Mouse (Mus musculus) midbrain, embryonic 16.5 days (tissue): ENCODE measurements at regions not wholly inside any gene's neighbourhood (a gene's known extent, or its start where the extent isn't known, plus 50 kb on each side); places are given as distances from the start of the nearest gene placed in this dataset.

ENCODE experiments used
- ATAC-seq: fragments of 200-750 bp; cut with Nextera tagmentation; 2 replicates; pipeline ENCODE4 v1.8.0; 2017; ENCODE audit warnings: moderate TSS enrichment
- H3K27ac ChIP-seq: fragments of 300-500 bp; sonication (generic); 2 replicates; pipeline ENCODE4 v1.5.1; 2014; ENCODE audit warnings: mild to moderate bottlenecking, low read length, mixed read lengths
- H3K27me3 ChIP-seq: fragments of 300-500 bp; sonication (generic); 2 replicates; pipeline ENCODE4 v1.6.1; 2014; ENCODE audit warnings: low read depth, low read length, mixed read lengths; ENCODE audit not compliant: control insufficient read depth, insufficient read depth
- H3K36me3 ChIP-seq: fragments of 300-500 bp; sonication (generic); 2 replicates; pipeline ENCODE4 v1.6.1; 2014; ENCODE audit warnings: mild to moderate bottlenecking, low read length, moderate library complexity, mixed read lengths; ENCODE audit not compliant: control insufficient read depth, insufficient read depth
- H3K4me1 ChIP-seq: fragments of 300-500 bp; sonication (generic); 2 replicates; pipeline ENCODE4 v1.6.1; 2014; ENCODE audit warnings: mild to moderate bottlenecking, low read length, mixed read lengths; ENCODE audit not compliant: control insufficient read depth, insufficient read depth
- H3K4me2 ChIP-seq: fragments of 300-500 bp; sonication (generic); 2 replicates; pipeline ENCODE4 v1.6.1; 2014; ENCODE audit warnings: mild to moderate bottlenecking, low read length, mixed read lengths
- H3K4me3 ChIP-seq: fragments of 300-500 bp; sonication (generic); 2 replicates; pipeline ENCODE4 v1.5.1; 2014; ENCODE audit warnings: low read depth, mild to moderate bottlenecking, low read length, moderate library complexity, mixed read lengths
- H3K9ac ChIP-seq: fragments of 300-500 bp; sonication (generic); 2 replicates; pipeline ENCODE4 v1.6.1; 2014; ENCODE audit warnings: low read depth, low read length, mixed read lengths
- H3K9me3 ChIP-seq: fragments of 300-500 bp; sonication (generic); replicated peaks from 2 replicates; pipeline ENCODE4 v1.6.1; 2014; ENCODE audit warnings: mild to moderate bottlenecking, low read length, mixed read lengths; ENCODE audit not compliant: control insufficient read depth, poor library complexity, severe bottlenecking
- WGBS: fragments of 180-500 bp; shearing (Covaris S2); extraction: QIAGEN DNeasy Blood & Tissue Kit; methylation state at CpG from one replicate; pipeline ENCODE4 v1.1.7; 2014; 5-methylcytosine and 5-hydroxymethylcytosine counted together

- no peak overlapping the region for H3K4me3 ChIP-seq
- H3K27ac ChIP-seq = no peak overlapping the region
- H3K27me3 ChIP-seq = no peaks in the 10 kb centered on the region
- no peak for ATAC-seq
- 45% methylated on average over 4 of the region's 4 CpGs for WGBS
- no peaks in the 10 kb centered on the region for H3K9me3 ChIP-seq
- H3K36me3 ChIP-seq = no peaks in the 10 kb centered on the region
- peaks cover 6% of the 10 kb centered on the region; the same call in 1 of the 2 replicates for H3K4me1 ChIP-seq
- no peak overlapping the region for H3K9ac ChIP-seq
- no peak overlapping the region for H3K4me2 ChIP-seq
Measured at GRCm38 (mm10) chr4:127679391-127679790, 291.4 kb downstream of the CK137956 start.

GRCm38 (mm10) chr4:127678437-127678836 is 292.3 kb downstream of the CK137956 start:
- Histone ChIP-seq H3K4me1 (peaks cover 6% of the 10 kb centered on the region; the same call in 1 of the 2 replicates), H3K4me2 (no peak overlapping the region), H3K36me3 (no peaks in the 10 kb centered on the region), H3K9me3 (no peaks in the 10 kb centered on the region), H3K27ac (no peak overlapping the region), H3K27me3 (no peaks in the 10 kb centered on the region), H3K9ac (no peak overlapping the region), H3K4me3 (no peak overlapping the region)
- 60% methylated on average over 5 of the region's 5 CpGs for WGBS
- ATAC-seq = no peak

- Histone ChIP-seq H3K4me3 (no peak overlapping the region), H3K9me3 (no peaks in the 10 kb centered on the region), H3K27ac (peak overlapping the region; percentile 69), H3K9ac (no peak overlapping the region), H3K27me3 (no peaks in the 10 kb centered on the region), H3K36me3 (no peaks in the 10 kb centered on the region), H3K4me2 (peak overlapping the region; percentile 24; the same call in 1 of the 2 replicates), H3K4me1 (peaks cover 4% of the 10 kb centered on the region; the same call in 1 of the 2 replicates)
- 45% methylated on average over 16 of the region's 16 CpGs for WGBS
- ATAC-seq = no peak
Measured at GRCm38 (mm10) chr4:127675745-127676315, 294.9 kb downstream of the CK137956 start.

DNA sequence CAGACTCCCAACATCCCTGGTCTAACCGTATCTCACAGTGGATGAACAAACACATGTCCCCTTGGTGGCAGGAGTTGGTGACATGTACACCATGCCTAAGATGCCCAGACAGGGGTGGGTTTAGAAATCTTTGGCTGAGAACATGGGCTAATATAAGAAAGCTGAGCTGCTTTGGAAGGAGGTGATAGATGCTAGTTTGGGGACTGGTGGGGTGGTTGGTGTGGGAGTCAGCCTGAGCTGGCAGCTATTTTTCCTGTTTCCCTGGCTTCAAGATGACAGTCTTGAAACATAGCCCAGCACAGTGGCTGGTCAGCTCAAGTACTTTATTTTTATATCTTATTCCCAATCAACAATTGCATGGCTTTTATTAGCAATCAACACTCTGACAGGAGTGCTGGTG is 302.0 kb upstream of the Gjb5 start:
- no peaks in the 10 kb centered on the region for H3K9me3 ChIP-seq
- H3K4me2 ChIP-seq = no peak overlapping the region
- H3K27me3 ChIP-seq = no peaks in the 10 kb centered on the region
- H3K36me3 ChIP-seq = no peaks in the 10 kb centered on the region
- WGBS = 94% methylated on average over 1 of the region's 1 CpGs
- ATAC-seq = no peak
- no peaks in the 10 kb centered on the region for H3K4me1 ChIP-seq
- H3K4me3 ChIP-seq = no peak overlapping the region
- H3K9ac ChIP-seq = no peak overlapping the region
- no peak overlapping the region for H3K27ac ChIP-seq

DNA sequence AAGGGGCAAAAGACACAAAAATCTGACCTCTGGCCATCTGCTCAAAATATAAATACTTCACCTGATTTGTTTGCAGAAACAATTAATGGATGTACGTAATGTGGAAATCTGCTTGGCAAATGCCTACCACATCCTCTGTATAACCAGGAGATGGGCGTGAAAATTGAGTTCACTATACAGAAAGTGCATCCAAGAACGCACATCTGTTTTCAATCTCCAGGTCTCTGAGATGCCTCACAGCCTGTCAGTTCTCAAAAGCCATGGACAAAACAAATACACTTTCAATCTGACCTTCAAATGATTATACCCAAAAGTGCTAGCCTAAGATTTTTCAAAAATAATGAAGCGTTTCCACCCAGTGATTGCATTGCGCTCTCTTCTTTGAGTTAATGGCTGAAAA is 293.6 kb upstream of the Gjb5 start:
- Histone ChIP-seq H3K9ac (no peak overlapping the region), H3K36me3 (no peaks in the 10 kb centered on the region), H3K4me3 (no peak overlapping the region), H3K9me3 (no peaks in the 10 kb centered on the region), H3K27ac (no peak overlapping the region), H3K4me1 (0 out of 2 replicates have a peak, but pooled peaks cover 4% of the 10 kb centered on the region), H3K4me2 (no peak overlapping the region), H3K27me3 (no peaks in the 10 kb centered on the region)
- WGBS = 89% methylated on average over 5 of the region's 5 CpGs
- no peak for ATAC-seq

- Histone ChIP-seq H3K4me2 (no peak overlapping the region), H3K4me1 (0 out of 2 replicates have a peak, but pooled peaks cover 4% of the 10 kb centered on the region), H3K36me3 (no peaks in the 10 kb centered on the region), H3K4me3 (no peak overlapping the region), H3K27ac (no peak overlapping the region; the same call in 1 of the 2 replicates), H3K27me3 (no peaks in the 10 kb centered on the region), H3K9me3 (no peaks in the 10 kb centered on the region), H3K9ac (no peak overlapping the region)
- WGBS = 46% methylated on average over 5 of the region's 5 CpGs
- ATAC-seq = no peak
Measured at GRCm38 (mm10) chr4:127648011-127648410, 290.0 kb upstream of the Gjb5 start.

- no peak for ATAC-seq
- Histone ChIP-seq H3K36me3 (no peaks in the 10 kb centered on the region), H3K27ac (no peak overlapping the region), H3K9me3 (no peaks in the 10 kb centered on the region), H3K27me3 (no peaks in the 10 kb centered on the region), H3K4me2 (no peak overlapping the region), H3K4me3 (no peak overlapping the region), H3K4me1 (0 out of 2 replicates have a peak, but pooled peaks cover 4% of the 10 kb centered on the region), H3K9ac (no peak overlapping the region)
- WGBS = 76% methylated on average over 8 of the region's 8 CpGs
Measured at GRCm38 (mm10) chr4:127647189-127647588, 289.2 kb upstream of the Gjb5 start.

DNA sequence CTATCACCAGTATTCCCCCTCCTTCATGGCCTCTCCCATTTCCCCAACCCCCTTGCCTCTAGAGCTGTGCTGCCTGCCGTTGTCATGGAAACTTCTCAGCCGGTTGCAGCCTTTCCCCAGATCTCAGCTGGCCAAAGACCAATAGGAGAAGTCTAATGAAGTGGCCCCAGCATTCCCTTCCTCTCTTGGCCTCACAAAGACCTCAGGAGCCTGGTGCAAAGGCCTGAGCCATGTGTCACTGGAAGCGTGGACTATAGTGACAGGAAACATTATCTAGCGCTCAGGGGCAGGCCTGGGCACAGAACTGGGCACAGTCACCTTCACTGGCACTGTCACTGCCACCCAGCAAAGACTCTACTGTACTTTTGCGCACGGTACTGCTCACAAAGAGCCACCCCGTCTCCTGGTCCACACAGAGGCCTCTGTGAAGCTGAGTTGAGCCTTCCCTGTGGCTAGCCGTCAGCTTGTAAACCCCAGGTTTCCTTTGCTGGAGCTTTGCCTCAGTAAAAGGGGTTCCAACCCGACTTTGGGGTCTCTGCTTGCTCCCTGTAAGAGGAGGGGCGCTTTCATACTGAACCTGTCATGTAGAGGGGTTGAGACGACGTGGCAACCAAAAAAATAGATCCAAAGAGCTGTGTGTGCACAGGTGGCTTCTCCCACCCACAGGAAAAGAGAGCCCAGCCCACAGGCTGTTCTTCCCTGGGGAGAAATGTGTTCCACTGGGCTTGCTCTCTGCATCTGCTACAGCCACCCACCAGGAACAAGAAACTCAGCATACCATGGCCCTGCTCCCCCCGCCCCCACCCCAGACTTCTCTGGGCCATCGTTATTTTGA is 282.5 kb upstream of the Gjb5 start:
- Histone ChIP-seq H3K9ac (peak overlapping the region; percentile 28; the same call in 1 of the 2 replicates), H3K36me3 (no peaks in the 10 kb centered on the region), H3K4me2 (no peak overlapping the region), H3K4me3 (no peak overlapping the region), H3K4me1 (peaks cover 23% of the 10 kb centered on the region), H3K9me3 (no peaks in the 10 kb centered on the region), H3K27ac (peak overlapping the region; percentile 86), H3K27me3 (no peaks in the 10 kb centered on the region)
- ATAC-seq = peak; percentile 93
- WGBS = 29% methylated on average over 14 of the region's 14 CpGs

DNA sequence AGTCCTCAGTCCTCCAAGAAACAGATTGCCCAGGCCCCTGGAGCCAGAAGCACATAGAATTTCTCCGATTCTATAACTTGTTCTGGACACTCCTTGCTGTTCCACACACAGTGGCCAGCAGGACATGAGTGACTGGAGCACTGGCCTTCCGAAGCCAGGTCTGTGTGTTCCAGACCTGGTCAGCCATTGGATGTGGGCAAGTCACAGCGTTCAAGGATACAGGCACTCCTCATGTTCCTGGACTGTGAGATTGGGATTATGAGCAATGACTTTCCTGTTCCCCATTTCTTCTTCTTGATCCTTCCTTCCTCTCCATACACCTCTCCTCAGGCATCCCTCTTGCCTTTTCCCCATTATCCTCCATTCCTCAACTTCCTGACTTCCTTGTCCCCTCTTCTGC is 281.8 kb upstream of the Gjb5 start:
- Histone ChIP-seq H3K4me3 (no peak overlapping the region), H3K4me1 (peaks cover 23% of the 10 kb centered on the region), H3K27ac (peak overlapping the region; percentile 61), H3K9ac (no peak overlapping the region), H3K36me3 (no peaks in the 10 kb centered on the region), H3K27me3 (no peaks in the 10 kb centered on the region), H3K9me3 (no peaks in the 10 kb centered on the region), H3K4me2 (no peak overlapping the region)
- WGBS = 89% methylated on average over 3 of the region's 3 CpGs
- ATAC-seq = peak; percentile 61; the same call in 1 of the 2 replicates
